Mouse (Mus musculus): ENCODE results near the gene Pex6.
"Not testable (repeated sequence)": the region's sequence is repeated elsewhere in the genome, so short reads cannot be mapped to it uniquely, and the experiment has no call there.

Gene Pex6

GRCm38 (mm10) chr17:46735287-46735686 is 24.0 kb downstream of the Pex6 start:
- DNase-seq (ENCODE audit: low spot score), result no peak

DNA sequence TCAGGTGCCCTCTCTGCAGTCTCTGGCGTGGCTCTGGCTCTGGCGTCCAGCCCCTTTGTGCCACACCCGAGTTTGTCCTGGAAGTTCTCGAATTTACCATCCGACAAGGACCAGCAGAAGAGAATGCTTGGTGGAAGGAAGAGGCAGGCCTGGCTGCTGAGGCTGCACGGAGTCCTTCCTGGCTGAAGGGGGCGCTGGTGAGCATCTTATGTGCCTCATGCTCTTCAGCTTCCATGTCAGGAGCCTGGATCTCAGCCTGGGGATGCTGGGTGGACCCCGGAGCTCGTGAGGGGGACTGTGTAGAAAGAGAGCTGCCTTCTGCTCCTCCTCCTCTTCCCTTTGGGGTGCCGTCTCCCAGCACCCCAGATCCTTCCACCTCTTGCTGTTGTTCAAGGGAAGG is 24.9 kb downstream of the Pex6 start:
- DNase-seq (ENCODE audit: low spot score), result no peak

DNA sequence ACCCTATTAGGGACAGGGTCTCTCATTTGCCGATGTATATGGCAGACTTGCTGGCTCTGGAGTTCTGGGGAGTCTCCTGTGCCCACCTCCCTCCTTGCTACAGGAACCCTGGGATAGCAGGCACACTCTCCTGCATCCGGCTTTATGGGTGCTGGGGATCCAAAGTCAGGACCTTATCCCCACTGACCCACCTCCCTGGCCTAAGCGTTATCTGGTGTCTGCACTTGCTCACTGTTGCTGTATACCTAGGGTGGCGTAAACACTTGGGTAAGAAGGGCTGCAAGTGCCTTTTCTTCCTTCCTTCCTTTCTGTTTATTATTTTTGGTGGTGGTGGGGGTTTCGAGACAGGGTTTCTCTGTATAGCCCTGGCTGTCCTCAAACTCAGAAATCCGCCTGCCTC is 30.0 kb downstream of the Pex6 start:
- no peak for DNase-seq (ENCODE audit: low spot score)

GRCm38 (mm10) chr17:46742986-46743385 is 31.7 kb downstream of the Pex6 start:
- no peak for DNase-seq (ENCODE audit: low spot score)

- DNase-seq (ENCODE audit: low spot score), result no peak
Observed at GRCm38 (mm10) chr17:46745506-46745905, 34.2 kb downstream of the Pex6 start.

GRCm38 (mm10) chr17:46747234-46747633 is 36.0 kb downstream of the Pex6 start:
- DNase-seq (ENCODE audit: low spot score), result no peak

DNA sequence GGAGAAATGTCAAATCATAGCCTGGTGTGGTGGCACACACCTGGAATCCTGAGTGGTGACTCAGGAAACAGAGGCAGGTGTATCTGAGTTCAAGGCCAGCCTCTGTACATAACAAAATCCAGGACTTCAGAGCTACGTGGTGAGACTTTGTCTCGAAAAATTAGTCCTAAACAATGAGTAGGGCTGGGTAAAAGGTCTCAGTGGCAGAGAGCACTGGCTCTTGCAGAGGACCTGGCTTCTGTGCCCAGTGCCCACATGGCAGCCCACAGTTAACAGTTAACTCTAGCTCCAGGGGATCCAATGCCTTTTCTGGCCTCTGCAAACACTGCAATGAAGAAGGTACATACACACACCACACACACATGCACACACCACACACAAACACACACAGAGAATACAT is 36.5 kb downstream of the Pex6 start:
- no peak for DNase-seq (ENCODE audit: low spot score)

GRCm38 (mm10) chr17:46749282-46749681 is 38.0 kb downstream of the Pex6 start:
- DNase-seq (ENCODE audit: low spot score), result no peak

- DNase-seq (ENCODE audit: low spot score), result no peak
Observed at GRCm38 (mm10) chr17:46750580-46750979, 39.3 kb downstream of the Pex6 start.

- no peak for DNase-seq (ENCODE audit: low spot score)
Observed at GRCm38 (mm10) chr17:46751056-46751793, 40.0 kb downstream of the Pex6 start.

- DNase-seq (ENCODE audit: low spot score), result peak; percentile 93
Observed at GRCm38 (mm10) chr17:46751794-46752556, 40.7 kb downstream of the Pex6 start, which contains the start of gene Cnpy3. TSS of gene Cnpy3 (minus strand) at chr17:46752214.

DNA sequence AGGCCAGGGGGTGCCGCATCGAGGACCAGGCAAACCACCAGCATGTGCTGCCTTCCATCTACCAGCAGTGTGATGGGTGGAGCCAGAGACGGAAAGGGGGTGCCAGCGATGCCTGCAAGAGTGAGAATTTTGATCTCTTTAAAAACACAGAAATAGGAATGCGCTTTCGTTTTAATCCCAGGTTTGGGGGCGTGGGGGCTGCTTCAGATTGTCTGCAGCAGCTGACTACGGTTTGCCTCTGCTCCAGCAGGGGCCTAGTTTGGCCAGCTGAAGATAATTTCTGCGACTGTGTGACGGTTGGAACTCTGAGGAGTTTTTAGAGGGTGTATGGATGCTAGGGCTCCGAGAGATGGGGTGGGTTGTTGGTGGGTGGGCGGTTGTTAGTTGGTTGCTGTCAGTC is 47.5 kb downstream of the Pex6 start:
- no peak for DNase-seq (ENCODE audit: low spot score)

DNA sequence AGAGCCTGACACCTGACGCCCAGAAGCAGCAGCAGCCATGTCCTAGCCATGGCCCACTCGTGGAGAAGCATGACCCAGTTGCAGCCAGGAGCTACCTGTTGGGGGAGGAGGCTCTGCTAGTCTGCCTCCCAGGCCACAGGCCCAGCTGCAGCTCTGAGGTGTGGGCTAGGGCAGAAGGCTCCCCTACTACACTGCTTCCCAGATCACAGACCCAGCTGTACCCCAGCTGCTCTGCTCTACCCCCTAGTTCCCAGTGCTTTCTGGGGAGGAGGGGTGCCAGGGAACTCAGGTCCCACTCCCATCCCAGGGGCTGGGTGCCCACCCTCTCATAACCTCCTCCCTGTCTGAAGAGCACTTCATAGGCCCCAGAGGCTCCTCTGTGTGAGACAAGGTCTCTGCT is 52.3 kb downstream of the Pex6 start, which contains the start of gene Ptcra:
TSS of gene Ptcra (minus strand) at position 169 of the 400 bp plus-strand sequence.
- no peak for DNase-seq (ENCODE audit: low spot score)

GRCm38 (mm10) chr17:46764916-46765315 is 53.7 kb downstream of the Pex6 start:
- DNase-seq (ENCODE audit: low spot score), result not testable (repeated sequence)

GRCm38 (mm10) chr17:46767868-46768267 is 56.6 kb downstream of the Pex6 start:
- DNase-seq (ENCODE audit: low spot score), result no peak

DNA sequence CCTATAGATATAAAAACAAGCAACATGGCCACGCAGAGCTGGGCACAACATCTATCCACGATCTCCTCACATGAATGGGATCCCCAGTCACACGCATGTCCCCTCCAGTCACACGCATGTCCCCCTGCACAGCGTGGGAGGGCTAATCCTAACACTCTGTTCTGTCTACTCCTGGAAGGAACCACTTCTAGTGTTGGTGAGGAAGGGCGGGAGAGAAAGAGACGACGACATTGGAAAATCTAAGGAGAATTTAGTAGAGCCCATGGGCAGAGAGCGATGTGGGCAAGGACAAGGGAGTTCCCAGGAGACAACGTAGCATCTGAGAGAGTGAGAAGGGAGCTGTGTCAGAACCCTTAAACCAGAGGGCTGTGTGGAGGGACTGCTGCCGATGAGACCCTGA is 59.3 kb downstream of the Pex6 start:
- DNase-seq (ENCODE audit: low spot score), result no peak

DNA sequence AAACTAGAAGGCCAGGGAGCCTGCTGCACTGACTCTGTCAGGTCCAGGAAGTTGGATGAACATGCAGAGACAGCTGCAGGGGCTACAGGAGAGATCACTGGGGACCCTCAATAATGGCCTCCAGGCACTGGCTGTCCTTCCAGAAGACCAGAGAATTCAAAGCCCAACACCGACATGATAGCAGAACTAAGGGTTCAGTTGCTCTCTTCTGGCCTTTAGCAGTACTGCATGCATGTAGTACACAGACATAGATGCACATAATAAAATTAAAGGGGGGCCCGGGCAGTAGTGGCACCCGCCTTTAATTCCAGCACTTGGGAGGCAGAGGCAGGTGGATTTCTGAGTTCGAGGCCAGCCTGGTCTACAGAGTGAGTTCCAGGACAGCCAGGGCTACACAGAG is 59.8 kb downstream of the Pex6 start:
- DNase-seq (ENCODE audit: low spot score), result no peak

DNA sequence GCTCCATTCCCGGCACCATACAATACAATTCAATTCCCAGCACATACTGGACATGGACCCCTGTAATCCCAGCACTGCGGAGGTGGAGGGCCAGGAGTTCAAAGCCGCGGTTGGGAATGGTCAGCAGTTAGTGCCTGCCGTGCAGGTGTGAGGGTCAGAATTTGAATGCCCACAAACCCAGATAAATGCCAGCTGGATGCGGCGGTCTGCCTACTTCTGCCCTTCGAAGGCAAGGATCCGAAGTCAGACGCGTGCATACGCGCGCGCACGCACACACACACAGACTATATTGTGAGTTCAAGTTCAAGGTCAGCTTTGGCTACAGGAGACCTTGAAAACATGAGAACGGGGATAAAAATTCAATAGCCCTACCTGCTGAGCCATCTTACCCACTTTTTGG is 60.4 kb downstream of the Pex6 start:
- DNase-seq (ENCODE audit: low spot score), result no peak

GRCm38 (mm10) chr17:46772038-46772403 is 60.8 kb downstream of the Pex6 start:
- no peak for DNase-seq (ENCODE audit: low spot score)

- DNase-seq (ENCODE audit: low spot score), result peak; percentile 43
Observed at GRCm38 (mm10) chr17:46772404-46773277, 61.4 kb downstream of the Pex6 start, which contains the start of gene 2310039H08Rik. TSS of gene 2310039H08Rik (plus strand) at chr17:46772635.

DNA sequence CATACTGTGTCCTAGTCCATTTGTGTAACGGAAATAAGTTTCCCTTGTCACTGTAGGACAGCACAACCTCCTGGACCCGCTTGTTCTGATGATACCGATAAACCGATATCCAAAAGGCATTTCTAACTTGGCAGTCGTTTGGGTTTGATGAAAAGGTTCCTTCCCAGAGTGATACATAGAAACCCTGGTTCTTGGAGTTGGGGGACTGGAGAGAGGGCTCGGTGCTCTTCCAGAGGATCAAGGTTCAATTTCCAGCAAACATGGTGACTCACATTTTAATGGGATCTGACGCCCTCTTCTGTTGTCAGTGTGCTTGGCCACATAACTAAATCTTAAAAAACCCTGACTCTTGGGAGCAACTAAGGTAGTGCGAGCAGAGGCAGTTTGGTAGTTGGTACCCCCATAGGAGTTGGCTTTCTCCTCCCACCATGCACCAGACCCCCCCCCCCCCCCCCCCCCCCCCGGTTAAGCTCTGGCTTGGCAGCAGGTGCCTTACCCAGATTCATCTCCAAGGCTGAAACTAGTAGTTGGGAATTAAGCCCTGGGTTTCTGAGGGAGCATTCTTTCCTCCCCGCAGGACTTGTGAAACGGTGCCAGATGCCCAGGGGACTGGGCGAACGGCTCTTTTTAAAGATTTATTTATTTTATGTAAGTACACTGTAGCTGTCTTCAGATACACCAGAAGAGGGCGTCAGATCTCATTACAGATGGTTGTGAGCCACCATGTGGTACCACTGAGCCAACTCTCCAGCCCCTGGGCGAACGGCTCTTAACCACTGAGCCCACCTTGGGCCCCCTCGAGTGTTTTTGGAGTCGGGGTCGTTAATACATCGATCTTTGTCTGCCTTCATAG is 62.2 kb downstream of the Pex6 start:
- DNase-seq (ENCODE audit: low spot score), result no peak

DNA sequence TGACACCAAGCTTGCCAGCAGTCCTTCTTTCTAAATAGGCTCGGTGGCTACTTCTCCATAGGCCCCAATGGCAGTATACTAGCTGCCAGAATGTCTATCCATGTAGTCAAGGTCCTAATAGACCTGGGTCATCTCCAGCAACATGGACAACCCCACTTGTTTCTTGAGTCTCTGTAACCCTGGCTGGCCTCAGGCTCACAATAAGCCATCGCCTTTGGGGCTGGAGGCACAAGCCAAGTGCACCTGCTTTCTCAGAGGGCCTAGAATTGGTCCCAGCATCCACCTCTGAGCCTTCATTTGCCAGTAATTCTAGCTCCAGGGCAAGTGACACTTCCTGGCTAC is 62.8 kb downstream of the Pex6 start:
- DNase-seq (ENCODE audit: low spot score), result no peak

All from urinary bladder, postnatal 10 days (tissue).